Mouse (Mus musculus) lung, adult 18-20 months (tissue): ENCODE measurements around the gene Mavs.

Experiments used
- DNase-seq, 2 experiments: peaks; one replicate each; pipeline ENCODE4 v3.0.0; 2022; ENCODE audit warnings: mixed read lengths in 2 of 2

Gene Mavs

DNA sequence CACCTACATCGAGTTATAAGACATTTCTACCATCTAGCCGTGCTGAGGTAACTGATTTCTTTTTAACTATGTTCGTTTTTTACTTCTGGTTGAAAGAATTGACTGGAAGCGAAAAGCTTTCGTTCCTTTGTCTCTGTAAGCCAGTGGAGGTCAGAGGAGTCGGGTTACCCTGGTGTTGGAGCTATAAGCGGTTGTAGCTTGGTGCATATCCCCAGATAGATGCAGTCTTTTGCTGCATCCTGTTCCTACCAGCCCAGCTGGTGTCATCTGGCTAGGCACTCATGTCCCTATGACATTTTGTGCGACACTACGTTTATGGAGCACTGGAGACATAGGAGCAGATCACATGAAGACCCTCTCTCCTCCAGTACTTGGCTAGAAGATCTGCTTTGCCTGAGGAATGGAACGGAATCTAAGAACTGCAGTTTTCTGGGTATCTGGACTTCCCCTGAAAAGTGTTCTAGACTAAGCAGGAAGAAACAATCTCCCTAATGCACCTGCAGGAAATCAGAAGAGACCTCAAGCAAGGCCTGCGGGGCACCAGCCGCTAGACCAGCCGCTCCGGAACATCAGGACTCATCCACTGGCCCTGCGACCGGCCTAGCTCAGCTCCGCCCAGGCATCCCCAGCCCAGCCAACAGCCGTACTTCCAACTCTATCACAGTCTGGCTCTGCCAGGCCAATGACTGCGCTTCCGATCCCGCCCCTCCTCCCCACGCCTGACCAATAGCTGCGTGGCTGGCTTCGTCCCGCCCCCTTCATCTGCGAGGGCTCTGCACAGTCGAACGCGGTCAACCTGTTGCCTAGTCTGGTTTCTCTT lies at the start of gene Mavs:
Gene Mavs (plus strand): TSS at position 757 of the 820 bp plus-strand sequence.
- DNase-seq, result peak; percentile 97 to 98

DNA sequence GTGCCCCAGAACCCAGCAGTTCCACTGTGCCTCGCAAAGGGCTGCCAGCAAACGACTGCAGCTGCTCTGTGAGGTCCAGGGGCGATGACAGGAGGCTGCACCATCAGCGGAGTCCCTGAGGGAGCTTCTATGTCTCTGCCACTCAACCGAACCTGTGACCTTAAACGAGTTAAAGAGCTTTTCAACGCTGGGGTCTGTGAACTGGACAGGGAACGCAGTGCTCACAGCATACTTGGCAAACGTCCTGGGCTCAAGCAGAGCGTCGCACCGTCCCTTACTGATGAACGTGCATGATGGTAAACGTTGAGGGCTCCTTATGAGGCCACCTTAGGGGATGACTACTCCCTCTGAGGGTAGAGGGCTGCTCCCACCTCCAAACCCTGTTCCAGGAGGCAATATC lies 47.5 kb upstream of the Mavs start:
- DNase-seq, result no peak

DNA sequence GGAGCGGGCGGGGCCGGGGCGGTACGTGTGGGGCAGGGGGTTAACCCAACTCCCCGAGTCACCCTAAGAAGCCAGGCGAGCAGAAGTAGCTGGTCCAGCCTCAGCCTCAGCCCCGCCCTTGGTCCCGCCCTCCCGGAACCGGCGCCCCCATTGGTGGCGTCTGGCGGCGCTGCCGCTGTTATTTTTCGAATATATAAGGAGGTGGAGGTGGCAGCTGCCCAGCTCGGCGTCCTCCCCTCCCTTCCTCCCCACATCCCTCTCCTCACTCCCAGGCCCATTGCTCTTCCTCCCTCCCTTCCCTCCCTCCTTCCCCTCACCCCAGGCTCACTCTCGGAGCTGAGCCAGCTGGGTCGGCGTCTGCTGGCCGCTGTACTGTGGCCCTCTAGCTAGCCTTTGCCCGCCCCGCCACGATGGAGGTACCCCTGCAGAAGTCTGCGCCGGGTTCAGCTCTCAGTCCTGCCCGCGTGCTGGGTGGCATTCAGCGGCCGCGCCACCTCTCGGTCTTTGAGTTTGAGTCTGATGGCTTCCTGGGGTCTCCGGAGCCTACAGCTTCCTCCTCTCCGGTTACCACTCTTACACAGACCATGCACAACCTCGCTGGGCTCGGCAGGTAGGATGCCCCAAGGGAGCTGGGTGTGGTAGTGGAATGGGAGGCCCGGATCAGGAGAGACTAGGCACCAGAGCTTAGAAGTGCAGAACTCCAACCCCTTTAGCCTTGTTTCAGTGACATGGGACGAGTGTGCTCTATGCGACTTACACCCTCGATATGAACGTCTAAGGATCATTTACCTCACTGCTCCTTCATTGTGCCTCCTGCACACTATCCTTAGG lies 46.9 kb upstream of the Mavs start, which contains the start of the genes Cdc25b and Spef1:
Gene Cdc25b (plus strand): TSS at position 179 of the 831 bp plus-strand sequence.
Gene Spef1 (minus strand): TSS at position 512 of the 831 bp plus-strand sequence.
- peak; percentile 88 to 92 for DNase-seq

DNA sequence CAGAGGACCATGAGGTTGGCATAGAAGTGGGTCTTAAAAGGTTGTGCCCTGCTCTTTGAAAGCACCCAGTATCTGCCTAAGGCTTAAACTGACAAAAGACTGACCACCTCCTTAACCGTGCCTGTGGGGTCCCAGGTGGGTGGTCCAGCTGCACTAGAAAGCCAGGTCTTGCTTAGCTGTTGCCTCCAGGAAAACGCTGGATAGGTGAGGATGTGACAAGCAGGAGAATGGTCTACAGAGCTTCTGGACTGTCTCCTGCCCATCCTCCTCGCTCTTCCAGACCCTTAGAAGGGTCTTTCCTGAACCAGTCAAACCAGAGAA lies 46.3 kb upstream of the Mavs start:
- no peak for DNase-seq

DNA sequence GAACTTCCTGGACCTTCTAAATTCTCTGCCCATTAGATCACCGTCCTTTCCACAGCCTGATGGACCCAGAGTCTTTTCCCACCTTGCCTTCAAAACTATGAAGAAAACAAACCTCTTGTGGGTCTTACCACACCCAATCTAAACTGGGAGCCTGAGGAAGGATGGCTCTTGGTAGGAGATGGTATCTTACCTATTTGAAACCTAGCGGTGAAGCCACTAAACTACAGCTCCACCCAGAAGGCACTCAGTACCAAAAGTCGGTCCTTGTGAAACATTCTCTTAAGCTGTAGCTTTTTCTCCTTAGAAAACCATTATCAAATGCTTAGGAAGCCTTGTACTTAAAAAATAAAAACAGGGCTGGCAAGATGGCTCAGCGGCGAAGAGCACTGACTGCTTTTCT lies 45.6 kb upstream of the Mavs start:
- no peak for DNase-seq

DNA sequence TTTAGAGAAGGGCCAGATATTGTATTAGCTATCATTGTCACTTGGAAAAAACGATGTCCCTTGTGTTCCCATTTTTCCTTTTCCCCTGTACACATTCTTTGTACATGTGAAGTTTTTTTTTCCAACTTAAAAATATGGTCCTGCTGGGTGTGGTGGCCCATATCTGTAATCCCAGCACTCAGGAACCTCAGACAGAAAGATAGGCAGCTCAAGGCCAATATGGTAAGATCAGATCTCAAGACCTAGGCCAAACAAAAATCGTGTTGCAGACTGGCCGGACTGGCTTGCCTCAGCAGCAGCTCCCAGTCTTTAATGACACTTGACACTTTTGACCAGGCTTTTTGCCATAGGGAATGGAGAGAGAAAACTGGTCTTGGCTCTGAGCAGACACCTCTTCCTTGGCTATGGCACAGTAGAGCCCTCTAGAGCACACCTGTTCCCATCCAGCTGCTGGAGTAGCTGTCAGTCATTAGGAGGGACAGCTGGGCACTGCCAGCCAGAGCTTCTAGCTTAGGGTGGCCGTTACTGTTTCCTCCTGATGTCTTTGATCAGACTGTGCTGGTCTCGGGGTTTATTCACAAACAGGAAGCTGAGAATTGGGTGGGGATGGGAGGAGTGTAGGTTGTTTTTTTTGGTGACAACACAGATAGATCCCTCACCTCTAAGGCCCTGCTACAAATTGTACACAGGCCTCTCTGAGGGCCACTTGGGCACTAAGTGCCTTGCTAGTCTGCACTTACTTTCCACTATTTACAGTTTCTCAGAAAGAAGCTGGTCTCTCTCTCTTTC lies 44.1 kb upstream of the Mavs start:
- DNase-seq, result peak; percentile 45 to 72

DNA sequence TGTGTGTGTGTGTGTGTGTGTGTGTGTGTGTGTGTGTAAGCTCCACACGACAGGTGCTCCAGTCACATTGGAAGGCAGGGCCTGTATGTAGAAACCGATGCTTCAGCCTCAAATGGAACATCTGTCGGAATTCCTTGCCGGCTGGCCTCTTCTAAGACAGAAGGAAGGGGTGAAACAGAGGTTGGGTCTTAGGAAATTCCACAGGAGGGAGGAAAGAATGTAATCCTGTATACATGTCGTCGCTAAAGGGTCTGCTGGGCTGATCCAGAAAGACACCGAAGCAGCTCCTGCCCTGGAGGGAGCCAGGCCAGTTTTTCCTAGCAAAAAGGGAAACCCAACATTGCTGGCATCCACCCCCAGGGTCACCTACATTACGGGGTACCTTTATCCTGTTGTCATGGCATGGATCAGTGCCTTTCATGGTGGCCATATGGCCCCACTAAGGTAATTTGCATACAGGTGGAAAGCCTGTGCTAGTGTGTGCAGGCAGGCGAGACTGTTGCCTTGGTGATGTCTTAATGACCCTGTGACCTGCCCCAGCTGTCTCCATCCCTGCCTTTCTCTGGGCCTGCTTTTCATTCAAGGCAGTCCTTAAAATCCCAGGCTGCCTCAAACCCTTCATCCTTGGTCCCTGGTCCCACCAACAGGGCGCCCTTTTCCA lies 43.4 kb upstream of the Mavs start:
- DNase-seq, result peak in 1 of 2 experiments; percentile 38

DNA sequence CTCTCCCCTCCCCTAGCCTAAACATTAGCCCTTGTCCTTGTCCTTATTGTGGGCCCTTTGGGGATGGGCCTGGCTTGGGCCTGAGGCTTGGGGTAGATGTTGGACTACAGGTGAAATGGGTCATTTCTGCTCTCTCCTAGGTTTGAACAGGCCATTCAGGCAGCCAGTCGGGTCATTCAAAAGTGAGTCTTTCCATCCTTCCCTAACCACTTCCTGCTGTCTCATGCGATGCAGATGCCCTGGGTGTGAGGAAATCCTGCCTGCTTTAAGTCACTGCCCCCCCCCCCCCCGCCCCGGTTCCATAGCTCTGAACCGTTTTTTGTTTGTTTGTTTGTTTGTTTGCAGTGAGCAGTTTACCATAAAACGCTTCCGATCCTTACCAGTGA lies 42.9 kb upstream of the Mavs start:
- DNase-seq, result no peak

DNA sequence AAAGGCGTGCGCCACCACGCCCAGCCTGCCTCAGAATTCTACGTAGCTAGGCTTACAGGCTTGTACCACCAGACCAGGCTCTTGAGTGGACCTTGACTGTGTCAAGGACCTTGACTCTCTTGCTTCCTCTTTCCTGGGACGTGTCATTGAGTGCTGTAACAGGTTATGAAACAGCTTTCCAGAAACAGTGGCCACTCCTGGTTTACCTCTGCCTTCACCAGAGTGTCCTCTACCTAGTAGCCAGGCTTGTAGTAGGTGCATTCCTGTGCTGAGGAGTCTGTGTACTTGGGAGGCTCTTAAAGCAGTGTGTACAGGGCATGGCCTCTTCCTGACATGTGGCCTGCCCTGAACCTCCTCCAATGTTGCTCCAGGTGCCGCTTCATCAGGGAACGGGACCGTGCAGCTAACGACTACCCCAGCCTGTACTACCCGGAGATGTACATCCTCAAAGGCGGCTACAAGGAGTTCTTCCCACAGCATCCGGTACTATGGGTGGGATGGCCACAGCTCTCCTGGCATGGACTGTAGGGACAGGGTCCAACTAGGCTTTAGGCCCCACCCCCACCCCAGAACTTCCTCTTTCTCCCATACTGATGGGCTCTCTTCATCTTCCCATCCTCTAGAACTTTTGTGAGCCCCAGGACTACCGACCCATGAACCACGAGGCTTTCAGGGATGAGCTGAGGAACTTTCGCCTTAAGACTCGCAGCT lies 37.1 kb upstream of the Mavs start:
- peak; percentile 85 to 90 for DNase-seq

DNA sequence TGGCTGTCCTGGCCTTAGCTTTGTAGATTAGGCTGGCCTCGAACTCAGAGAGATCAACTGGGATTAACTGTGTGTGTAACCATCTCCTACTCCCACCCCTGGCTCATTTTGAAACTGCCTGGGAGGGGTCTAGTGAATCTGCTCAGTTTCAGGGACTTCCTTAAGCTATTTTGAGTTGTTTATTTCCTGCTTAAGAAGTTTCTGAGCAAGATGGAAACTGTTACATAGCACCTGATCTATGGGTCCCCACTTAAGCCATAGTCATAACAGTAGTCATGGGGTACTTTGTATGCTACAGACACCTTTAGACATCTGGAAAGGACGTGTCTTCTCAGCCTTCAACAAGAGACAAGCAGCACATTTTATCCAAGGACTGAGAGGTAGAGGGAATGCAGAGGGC lies 33.2 kb upstream of the Mavs start:
- no peak for DNase-seq

DNA sequence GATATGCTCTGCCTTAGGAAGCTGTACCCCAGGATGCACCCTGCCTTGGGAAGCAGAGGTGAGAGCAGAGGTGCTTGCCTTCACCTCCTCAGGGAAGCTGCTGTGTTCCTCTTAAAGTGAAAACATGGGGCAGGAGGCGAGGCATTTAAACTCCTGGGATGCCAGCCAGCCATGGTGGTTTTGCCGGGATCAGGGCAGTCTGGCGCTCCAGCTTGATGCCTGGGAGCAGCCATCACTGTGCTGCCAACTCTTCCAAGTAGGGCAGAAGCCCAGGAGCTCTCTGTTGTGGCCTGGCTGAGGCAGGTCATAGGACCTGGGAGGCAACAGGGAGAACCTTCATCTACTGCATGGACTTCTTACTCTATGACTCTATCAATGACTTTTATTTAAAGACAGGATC lies 32.6 kb upstream of the Mavs start:
- no peak for DNase-seq

DNA sequence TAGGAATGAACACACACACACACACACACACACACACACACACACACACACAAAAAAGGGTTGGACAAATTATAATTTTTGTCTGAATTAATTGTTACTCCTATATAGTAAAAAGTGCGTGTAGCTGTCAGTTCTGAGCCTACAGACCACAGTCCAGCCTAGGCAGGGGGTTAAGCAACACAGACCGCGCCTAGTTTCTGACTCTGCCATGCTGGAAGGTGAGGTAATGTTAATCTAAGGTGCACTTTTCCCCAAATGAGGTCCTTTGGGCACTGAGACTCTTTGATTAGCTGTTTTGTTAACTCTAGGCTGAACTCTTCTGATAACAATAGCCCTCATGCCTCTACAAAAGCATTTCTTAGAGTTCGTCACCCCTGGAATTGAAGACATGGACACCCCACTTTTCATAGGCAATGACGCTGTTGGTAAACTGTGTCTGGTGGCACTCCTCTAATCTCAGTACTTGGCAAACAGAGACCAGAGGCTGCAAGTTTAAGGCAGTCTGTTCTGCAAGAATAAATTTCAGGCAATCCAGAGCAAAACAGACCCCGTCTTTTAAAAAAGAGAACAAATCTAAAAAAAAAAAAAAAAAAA lies 29.9 kb upstream of the Mavs start:
- peak in 1 of 2 experiments; percentile 64 for DNase-seq

DNA sequence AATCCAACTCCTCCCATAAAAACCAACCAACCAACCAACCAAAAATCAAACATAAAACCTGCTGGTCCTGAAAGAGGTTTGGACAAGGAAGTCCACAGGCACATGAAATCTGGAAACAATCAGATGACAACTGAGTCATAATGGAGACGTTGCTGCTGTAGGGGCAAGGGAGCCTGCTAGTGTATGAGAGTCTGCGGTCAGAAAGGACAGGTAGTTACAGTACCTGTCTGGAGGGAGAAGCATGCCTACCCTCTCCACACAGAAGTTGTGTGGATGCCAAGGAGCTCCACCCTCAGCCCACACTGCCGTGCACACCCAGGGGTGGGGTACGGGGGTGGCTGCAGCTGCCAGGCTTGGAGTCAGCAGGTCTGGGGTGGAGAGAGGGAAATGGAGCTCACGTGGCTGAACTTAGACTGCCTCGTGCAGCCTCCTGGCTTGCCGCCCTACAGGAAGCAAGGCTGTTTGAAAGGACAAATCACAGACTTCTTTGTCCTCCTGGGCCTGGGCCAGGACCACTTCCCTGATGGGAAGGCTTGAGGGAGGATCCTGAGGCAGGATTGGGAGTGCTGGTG lies 29.4 kb upstream of the Mavs start:
- peak; percentile 99 for DNase-seq

DNA sequence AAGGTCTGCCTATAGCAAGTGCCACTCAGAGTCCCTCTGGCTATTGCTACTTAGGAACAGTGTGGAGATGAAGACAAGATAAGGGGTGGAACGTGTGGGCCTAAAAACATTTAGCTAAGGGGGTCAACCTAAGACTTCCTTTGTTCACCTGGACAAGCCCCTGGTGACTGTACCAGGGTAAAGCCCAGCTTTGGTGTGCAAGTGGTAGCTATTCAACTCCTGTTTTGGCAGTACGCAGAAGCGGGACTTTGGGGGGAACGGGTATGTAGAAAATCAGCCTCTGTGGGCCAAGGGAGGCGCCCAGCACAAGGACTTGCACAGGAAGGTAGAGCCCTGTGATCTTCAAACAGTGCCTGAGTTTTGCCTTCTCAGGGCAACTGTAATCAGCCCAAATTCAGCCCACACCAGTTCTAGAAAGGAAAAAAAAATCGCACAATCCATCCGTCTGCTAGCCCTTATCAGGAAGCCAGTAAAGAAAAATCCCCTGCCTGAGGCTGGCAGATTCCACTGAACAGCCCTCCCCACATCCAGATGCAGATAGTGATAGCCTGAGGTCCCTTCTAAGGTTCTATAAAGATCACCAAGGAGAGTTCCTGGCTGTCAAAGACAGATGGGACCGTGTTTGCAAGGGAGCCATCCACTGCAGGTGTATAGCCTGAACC lies 28.2 kb upstream of the Mavs start:
- DNase-seq, result no peak

DNA sequence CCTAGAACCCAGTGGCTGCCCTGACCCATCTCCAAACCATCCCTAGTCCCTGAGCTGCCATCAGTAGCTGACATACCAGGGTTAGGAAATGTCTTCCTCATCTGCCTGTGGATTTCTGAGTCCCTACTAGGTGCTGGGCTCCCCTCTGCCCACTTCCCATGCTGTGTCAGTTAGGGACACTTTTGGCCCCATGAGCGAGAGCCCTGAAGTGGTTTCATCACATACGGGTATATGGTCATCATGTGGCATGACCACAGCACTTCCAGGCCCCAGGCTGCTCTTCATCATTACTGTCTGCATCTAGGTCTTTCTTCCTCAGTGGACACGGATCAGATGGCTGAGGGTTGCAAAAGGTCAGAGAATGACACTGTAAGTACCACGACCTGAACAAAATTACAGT lies 27.1 kb upstream of the Mavs start, which contains the start of gene Ap5s1:
Gene Ap5s1 (plus strand): TSS at position 301 of the 400 bp plus-strand sequence.
- DNase-seq, result no peak

DNA sequence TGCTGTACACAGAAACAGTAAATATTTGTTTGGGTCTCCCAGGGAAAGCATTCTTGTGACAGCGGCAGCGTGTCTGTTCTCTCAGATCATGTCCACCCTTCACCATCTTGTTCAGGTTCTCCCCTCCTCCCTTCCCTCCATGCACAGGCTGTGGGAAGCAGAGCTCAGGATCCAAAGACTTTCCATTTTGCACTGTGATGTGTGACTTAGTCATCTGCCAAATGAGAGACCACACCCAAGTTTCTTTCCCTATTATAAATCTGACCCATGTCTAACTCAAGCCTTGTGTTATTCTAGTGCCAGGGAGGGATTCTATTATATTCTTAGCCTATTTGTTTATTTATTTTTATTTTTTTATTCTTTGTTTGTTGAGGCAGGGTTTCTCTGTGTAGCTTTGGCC lies 25.5 kb upstream of the Mavs start:
- DNase-seq, result no peak

DNA sequence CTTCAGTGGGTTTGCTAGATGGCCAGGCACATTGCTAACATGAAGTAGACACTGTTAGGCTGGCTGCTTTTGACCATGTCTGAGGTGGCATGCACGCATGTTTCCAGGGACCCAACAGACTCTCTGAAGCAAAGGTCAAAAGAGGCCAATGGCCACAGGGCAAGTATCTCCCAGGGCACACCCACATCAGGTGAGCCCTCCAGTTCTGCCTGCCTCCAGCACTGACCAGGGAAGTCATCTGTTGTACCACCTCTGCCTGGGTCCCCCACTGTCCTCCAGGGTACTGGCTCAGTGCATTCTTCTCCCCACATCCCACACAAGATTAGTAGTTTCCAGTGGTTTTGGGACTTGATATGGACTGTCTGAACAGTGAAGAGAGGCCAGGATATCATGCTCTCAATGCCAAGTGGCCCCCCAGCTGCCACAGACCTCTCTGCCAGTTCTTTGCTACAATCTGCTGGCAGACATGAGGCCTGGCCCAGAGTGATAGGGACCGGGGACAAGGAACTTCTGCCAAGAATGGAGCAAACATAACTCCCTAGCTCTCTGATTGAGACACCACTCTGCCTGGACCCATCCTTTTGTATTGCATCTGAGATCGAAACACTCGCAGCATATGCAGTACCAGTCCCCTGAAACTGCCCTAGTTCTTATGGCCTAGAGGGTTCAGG lies 24.6 kb upstream of the Mavs start:
- DNase-seq, result no peak

DNA sequence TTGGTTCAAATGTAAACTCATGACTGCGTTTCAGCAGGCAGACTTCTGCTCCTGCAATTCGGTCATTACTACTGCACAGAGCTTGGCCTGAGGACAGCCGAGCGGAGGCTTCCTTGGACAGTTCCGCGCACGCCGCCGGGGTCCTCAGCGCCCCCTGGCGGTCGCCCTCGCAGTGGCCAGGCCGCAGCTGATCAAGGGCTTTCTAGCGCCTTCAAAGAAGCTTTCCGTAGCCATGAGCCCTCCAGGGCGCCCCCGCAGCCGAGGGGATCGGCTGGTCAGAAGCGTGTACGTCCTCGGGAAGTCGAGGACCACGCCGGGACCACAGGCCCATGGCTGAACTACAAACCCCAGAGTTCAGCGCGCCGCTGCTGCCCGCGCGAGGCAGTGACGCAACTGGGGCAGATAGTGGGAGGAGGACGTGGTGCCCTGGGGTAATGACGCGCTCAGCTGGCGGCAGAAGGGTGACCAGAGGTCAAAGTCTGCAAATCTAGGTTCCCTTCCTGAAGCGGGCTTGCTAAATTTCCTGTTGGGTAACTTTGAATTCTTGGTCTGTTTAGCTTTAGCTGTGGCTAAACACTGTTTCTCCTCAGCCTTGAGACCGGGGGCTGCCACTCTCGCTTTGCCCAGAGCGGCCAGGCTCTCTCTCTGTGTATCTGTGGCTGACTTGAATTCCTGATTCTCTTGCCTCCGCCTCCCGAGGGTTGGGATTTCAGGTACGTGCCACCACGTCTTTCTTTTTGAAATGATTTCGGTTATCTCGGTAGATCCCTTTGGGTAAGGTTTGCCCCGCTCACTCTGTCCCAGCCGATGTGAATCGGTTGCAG lies 23.7 kb upstream of the Mavs start:
- DNase-seq, result peak; percentile 96

DNA sequence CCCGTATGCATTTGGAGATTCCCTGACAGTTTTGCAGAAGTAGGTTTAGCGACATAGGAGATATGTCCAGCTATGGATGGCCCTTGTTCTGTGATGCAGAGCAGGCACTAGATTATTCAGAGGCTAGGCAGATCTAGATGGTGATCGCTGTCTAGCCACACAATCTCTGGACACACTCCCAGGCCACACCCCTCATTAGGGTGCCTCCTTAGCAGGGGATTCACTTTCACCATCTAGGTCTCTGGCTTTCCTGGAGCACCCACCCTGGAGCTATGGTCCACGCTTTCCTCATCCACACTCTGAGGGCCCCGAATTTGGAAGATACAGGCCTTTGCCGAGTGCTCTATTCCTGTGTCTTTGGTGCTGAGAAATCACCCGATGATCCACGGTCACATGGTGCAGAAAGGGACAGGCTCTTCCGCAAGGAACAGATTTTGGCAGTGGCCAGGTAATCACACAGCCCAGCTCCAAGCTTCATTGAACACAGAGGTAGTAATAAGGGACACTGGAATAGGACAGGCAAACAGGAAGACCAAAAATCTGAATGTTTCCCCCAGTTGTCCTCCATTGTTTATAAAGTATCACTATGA lies 22.7 kb upstream of the Mavs start:
- peak in 1 of 2 experiments; percentile 42 for DNase-seq
